Mouse (Mus musculus) monocyte, adult 2 months (primary cell): Measurements from ENCODE around the gene Prps1l1.

Experiments
- DNase-seq, 2 experiments: peaks; one replicate each; pipeline ENCODE4 v3.0.0; 2022; ENCODE audit warnings: low spot score in 2 of 2, low read depth in 1 of 2

Prps1l1 gene

GRCm38 (mm10) chr12:34984461-34984860 is at the start of gene Prps1l1:
Gene Prps1l1, plus strand, starts transcription at chr12:34984761.
- DNase-seq = no peak

GRCm38 (mm10) chr12:34937918-34938317 is 46.6 kb upstream of the Prps1l1 start:
- DNase-seq = no peak

- DNase-seq = no peak
These were observed 35.4 kb upstream of the Prps1l1 start for GRCm38 (mm10) chr12:34949066-34949706.

GRCm38 (mm10) chr12:34975991-34976390 is 8.6 kb upstream of the Prps1l1 start:
- no peak for DNase-seq

GRCm38 (mm10) chr12:34985865-34986264 is 1.3 kb downstream of the Prps1l1 start:
- no peak for DNase-seq

- DNase-seq = no peak
These were observed 5.1 kb downstream of the Prps1l1 start for GRCm38 (mm10) chr12:34989537-34990200.

GRCm38 (mm10) chr12:34990387-34990786 is 5.8 kb downstream of the Prps1l1 start:
- no peak for DNase-seq

- DNase-seq = no peak
These were observed 7.3 kb downstream of the Prps1l1 start for GRCm38 (mm10) chr12:34991900-34992299.

- DNase-seq = no peak
These were observed 13.1 kb downstream of the Prps1l1 start for GRCm38 (mm10) chr12:34997597-34998182.

GRCm38 (mm10) chr12:34998778-34999467 is 14.4 kb downstream of the Prps1l1 start:
- no peak for DNase-seq

GRCm38 (mm10) chr12:35000323-35000722 is 15.8 kb downstream of the Prps1l1 start:
- DNase-seq = no peak

GRCm38 (mm10) chr12:35005748-35006147 is 21.2 kb downstream of the Prps1l1 start:
- no peak for DNase-seq

- no peak for DNase-seq
These were observed 23.3 kb downstream of the Prps1l1 start for GRCm38 (mm10) chr12:35007851-35008250.

- no peak for DNase-seq
These were observed 24.0 kb downstream of the Prps1l1 start for GRCm38 (mm10) chr12:35008340-35009137.

- no peak for DNase-seq
These were observed 26.9 kb downstream of the Prps1l1 start for GRCm38 (mm10) chr12:35011462-35011861.

GRCm38 (mm10) chr12:35013950-35014349 is 29.4 kb downstream of the Prps1l1 start:
- DNase-seq = no peak

GRCm38 (mm10) chr12:35016056-35016455 is 31.5 kb downstream of the Prps1l1 start:
- DNase-seq = no peak

GRCm38 (mm10) chr12:35016481-35017250 is 32.1 kb downstream of the Prps1l1 start:
- no peak for DNase-seq

- no peak for DNase-seq
These were observed 34.2 kb downstream of the Prps1l1 start for GRCm38 (mm10) chr12:35018679-35019237.

- no peak for DNase-seq
These were observed 36.7 kb downstream of the Prps1l1 start for GRCm38 (mm10) chr12:35021285-35021684.
